Mouse (Mus musculus) thymus, adult 2 months (tissue): ENCODE measurements around the gene 1700023F06Rik.

Experiments
- CTCF ChIP-seq: fragments of 200-500 bp; IDR thresholded peaks from 2 replicates; pipeline ENCODE4 v1.5.1; 2012; ENCODE audit warnings: mild to moderate bottlenecking, control low read depth, low read length, moderate library complexity, borderline replicate concordance; ENCODE audit not compliant: control insufficient read depth, poor library complexity, insufficient read depth; ENCODE audit errors: extremely low read depth
- POLR2A ChIP-seq: fragments of 200-500 bp; IDR thresholded peaks from 2 replicates; pipeline ENCODE4 v1.6.1; 2012; ENCODE audit warnings: mild to moderate bottlenecking, low read length, control low read depth, moderate library complexity; ENCODE audit not compliant: control insufficient read depth, poor library complexity, insufficient read depth; ENCODE audit errors: extremely low read depth

- TF ChIP-seq CTCF (no peak), POLR2A (no peak)
Observed at GRCm38 (mm10) chr11:103176510-103176909, 31.8 kb downstream of the 1700023F06Rik start.
